Mouse (Mus musculus) cortical plate, adult 2 months (tissue): ENCODE results near the gene U2surp.

Experiments used
- CTCF ChIP-seq: fragments of 200-500 bp; IDR thresholded peaks from 2 replicates; pipeline ENCODE4 v1.5.1; 2011; ENCODE audit warnings: mild to moderate bottlenecking, control low read depth, low read length; ENCODE audit not compliant: insufficient read depth; ENCODE audit errors: extremely low read depth
- POLR2A ChIP-seq: fragments of 200-500 bp; IDR thresholded peaks from 2 replicates; pipeline ENCODE4 v1.6.1; 2011; ENCODE audit warnings: mild to moderate bottlenecking, low read length, control low read depth; ENCODE audit not compliant: insufficient read depth; ENCODE audit errors: extremely low read depth

- TF ChIP-seq CTCF = no peak
- TF ChIP-seq POLR2A = no peak
Measured at GRCm38 (mm10) chr9:95544598-95544997, 32.8 kb upstream of the U2surp start.
